Mouse (Mus musculus) forebrain, embryonic 12.5 days (tissue): Measurements from ENCODE around the gene Vps37d. TPM values are rescaled to one million over a fixed set of nuclear protein-coding genes. Genes with fewer than 3 reads are reported as not detected.

Source experiments
- polyA plus RNA-seq: library from polyadenylated mRNA; unstranded; fragments of >200 nt; fragmentation: Nextera tagmentation; extraction: Ambion mirVana; gene quantifications from 2 replicates; pipeline ENCODE4 v1.2.1, GENCODE M21; 2016

Gene Vps37d
- polyA plus RNA-seq, 1 experiment from 2014 or later, result 21.9 TPM

Other genes starting within 250 kb of the Vps37d start
- gene Tmem270, start 171.5 kb downstream of the Vps37d start, polyA plus RNA-seq, result not detected in 2 replicates
- gene Cldn13, start 162.7 kb downstream of the Vps37d start, polyA plus RNA-seq, result 1.1 and 2.0 TPM in 2 replicates
- gene Mettl27, start 145.9 kb downstream of the Vps37d start, polyA plus RNA-seq, result 7.7 and 8.8 TPM in 2 replicates
- 2.0 and 2.8 TPM in 2 replicates for gene Cldn4, start 131.3 kb downstream of the Vps37d start, polyA plus RNA-seq
- 6.3 and 7.6 TPM in 2 replicates for gene Cldn3, start 92.1 kb downstream of the Vps37d start, polyA plus RNA-seq
- gene Abhd11, start 69.1 kb downstream of the Vps37d start, polyA plus RNA-seq, result 42.3 and 43.1 TPM in 2 replicates
- 21.8 and 22.3 TPM in 2 replicates for gene Stx1a, start 54.8 kb downstream of the Vps37d start, polyA plus RNA-seq
- 27.9 TPM in 2 replicates for gene Dnajc30, start 14.1 kb downstream of the Vps37d start, polyA plus RNA-seq
- 111 and 125 TPM in 2 replicates for gene Bud23, start 13.3 kb downstream of the Vps37d start, polyA plus RNA-seq
- 2.7 and 3.1 TPM in 2 replicates for gene Mlxipl, start 11.6 kb upstream of the Vps37d start, polyA plus RNA-seq
- 27.5 and 29.6 TPM in 2 replicates for gene Tbl2, start 71.4 kb upstream of the Vps37d start, polyA plus RNA-seq
- 46.6 TPM in 2 replicates for gene Bcl7b, start 90.0 kb upstream of the Vps37d start, polyA plus RNA-seq
- gene Baz1b, start 109.0 kb upstream of the Vps37d start, polyA plus RNA-seq, result 75.0 and 75.4 TPM in 2 replicates
- gene Fzd9, start 173.0 kb upstream of the Vps37d start, polyA plus RNA-seq, result 23.1 and 27.7 TPM in 2 replicates